Mouse (Mus musculus) hindbrain, embryonic 15.5 days (tissue): ENCODE data around the gene Gm6880. TPM values are rescaled to one million over a fixed set of nuclear protein-coding genes. Genes with fewer than 3 reads are reported as not detected.
"Not testable (repeated sequence)": the region's sequence is repeated elsewhere in the genome, so short reads cannot be mapped to it uniquely, and the experiment has no call there.

Source experiments
- ATAC-seq: fragments of 200-750 bp; cut with Nextera tagmentation; 2 replicates; pipeline ENCODE4 v1.8.0; 2017; ENCODE audit warnings: low read depth, moderate number of reproducible peaks, moderate TSS enrichment; ENCODE audit not compliant: low FRiP score
- H3K27ac ChIP-seq: fragments of 300-500 bp; sonication (generic); replicated peaks from 2 replicates; pipeline ENCODE4 v1.5.1; 2015; ENCODE audit warnings: mild to moderate bottlenecking, inconsistent platforms
- H3K27me3 ChIP-seq: fragments of 300-500 bp; sonication (generic); 2 replicates; pipeline ENCODE4 v1.6.1; 2015; ENCODE audit warnings: control low read depth, inconsistent platforms
- H3K36me3 ChIP-seq: fragments of 300-500 bp; sonication (generic); 2 replicates; pipeline ENCODE4 v1.6.1; 2015; ENCODE audit warnings: control low read depth, inconsistent platforms
- H3K4me1 ChIP-seq: fragments of 300-500 bp; sonication (generic); replicated peaks from 2 replicates; pipeline ENCODE4 v1.6.1; 2015; ENCODE audit warnings: control low read depth, inconsistent platforms
- H3K4me2 ChIP-seq: fragments of 300-500 bp; sonication (generic); 2 replicates; pipeline ENCODE4 v1.6.1; 2015; ENCODE audit warnings: moderate library complexity, mild to moderate bottlenecking, inconsistent platforms
- H3K4me3 ChIP-seq: fragments of 300-500 bp; sonication (generic); 2 replicates; pipeline ENCODE4 v1.5.1; 2015; ENCODE audit warnings: mild to moderate bottlenecking, inconsistent platforms
- H3K9ac ChIP-seq: fragments of 300-500 bp; sonication (generic); 2 replicates; pipeline ENCODE4 v1.6.1; 2015; ENCODE audit warnings: inconsistent platforms
- H3K9me3 ChIP-seq: fragments of 300-500 bp; sonication (generic); 2 replicates; pipeline ENCODE4 v1.6.1; 2016; ENCODE audit warnings: control low read depth, inconsistent platforms
- WGBS: fragments of 180-500 bp; shearing (Covaris S2); methylation state at CpG from one replicate; pipeline ENCODE4 v1.1.7; 2015; 5-methylcytosine and 5-hydroxymethylcytosine counted together
- polyA plus RNA-seq: library from polyadenylated mRNA; unstranded; fragments of >200 nt; fragmentation: Nextera tagmentation; extraction: Ambion mirVana; gene quantifications from 2 replicates; pipeline ENCODE4 v1.2.1, GENCODE M21; 2015

The Gm6880 gene
- not detected in 2 replicates for polyA plus RNA-seq

DNA sequence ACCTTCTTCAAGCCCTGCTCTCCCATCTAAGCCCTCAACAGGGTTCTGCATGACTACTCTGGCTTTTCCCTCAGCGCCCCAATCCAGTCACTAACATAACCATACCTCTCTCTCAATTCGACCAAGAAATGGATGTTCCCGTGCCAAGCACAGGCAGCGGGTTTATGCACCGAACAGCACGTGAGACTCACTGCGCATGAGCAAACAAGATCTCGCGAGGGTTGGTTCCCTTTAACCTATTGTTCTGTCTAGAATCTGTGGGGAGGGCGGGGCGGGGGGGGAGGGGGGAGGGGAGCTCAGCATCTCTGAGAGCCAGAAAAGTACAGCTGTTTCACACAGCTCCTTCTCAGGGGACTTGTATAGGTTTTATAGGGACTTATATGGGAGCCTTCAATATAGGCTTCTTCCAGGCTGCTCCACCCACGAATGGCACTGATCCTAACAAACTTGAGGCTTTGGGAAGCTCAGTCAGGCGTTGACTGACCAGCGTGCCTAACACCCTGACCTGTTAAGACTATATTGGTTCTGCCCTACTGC lies at the start of gene Gm6880:
Gene Gm6880, minus strand, starts transcription at position 51 of the 537 bp plus-strand sequence.
- H3K27me3 ChIP-seq, H3K4me3 ChIP-seq, H3K9me3 ChIP-seq, ATAC-seq, H3K36me3 ChIP-seq, H3K4me1 ChIP-seq, H3K4me2 ChIP-seq, H3K27ac ChIP-seq, H3K9ac ChIP-seq: not testable (repeated sequence)
- 73% methylated on average over 12 of the region's 14 CpGs for WGBS

DNA sequence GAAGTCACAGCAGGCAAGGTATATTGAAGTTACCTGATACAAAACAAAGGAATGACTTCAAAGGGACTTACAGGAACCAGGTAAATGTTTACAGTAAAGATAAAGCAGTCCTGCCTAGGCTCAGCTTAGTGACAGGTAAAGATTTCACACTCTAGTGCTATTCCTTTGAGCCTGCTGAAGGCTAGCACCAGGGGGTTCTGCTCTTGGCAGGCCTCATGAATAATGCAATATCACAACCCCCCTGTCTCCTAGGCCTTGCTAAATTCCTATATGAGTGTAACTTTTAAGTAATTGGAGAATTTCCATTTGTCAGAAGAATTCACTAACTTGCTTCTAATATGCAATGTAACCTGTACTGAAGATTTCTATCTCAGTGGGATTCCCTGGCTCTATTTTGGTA lies 36.3 kb upstream of the Gm6880 start:
- not testable (repeated sequence) for H3K9me3 ChIP-seq, H3K4me1 ChIP-seq, H3K9ac ChIP-seq, H3K4me2 ChIP-seq, ATAC-seq, H3K36me3 ChIP-seq, H3K27ac ChIP-seq, H3K27me3 ChIP-seq, H3K4me3 ChIP-seq

DNA sequence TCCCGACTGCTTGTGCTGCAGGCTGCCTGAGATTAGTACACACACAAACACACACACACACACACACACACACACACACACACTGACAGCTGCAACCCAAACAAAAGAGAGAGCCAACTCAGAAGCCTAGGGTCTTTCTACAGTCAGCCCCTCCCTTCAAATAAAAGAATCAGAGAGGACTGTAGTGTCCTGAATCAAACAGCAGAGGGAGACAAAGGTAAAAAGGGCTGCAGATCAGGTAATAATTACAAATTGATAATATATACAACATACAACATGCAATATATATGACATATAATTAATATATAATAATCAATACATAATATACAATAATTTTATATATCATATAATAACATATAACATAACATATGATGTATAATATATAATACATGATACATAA lies 15.9 kb upstream of the Gm6880 start:
- no peaks in the 10 kb centered on the region for H3K9me3 ChIP-seq
- 67% methylated on average over 1 of the region's 1 CpGs for WGBS
- no peak overlapping the region for H3K9ac ChIP-seq
- no peak for ATAC-seq
- H3K4me1 ChIP-seq = no peaks in the 10 kb centered on the region
- no peak overlapping the region for H3K27ac ChIP-seq
- H3K4me2 ChIP-seq = no peak overlapping the region
- no peaks in the 10 kb centered on the region for H3K27me3 ChIP-seq
- no peaks in the 10 kb centered on the region for H3K36me3 ChIP-seq
- H3K4me3 ChIP-seq = no peak overlapping the region

GRCm38 (mm10) chrX:74452773-74453172 lies 28.4 kb downstream of the Gm6880 start:
- no peaks in the 10 kb centered on the region for H3K4me1 ChIP-seq
- H3K9ac ChIP-seq = no peak overlapping the region
- no peaks in the 10 kb centered on the region for H3K9me3 ChIP-seq
- 14% methylated on average over 4 of the region's 4 CpGs for WGBS
- H3K36me3 ChIP-seq = no peaks in the 10 kb centered on the region
- H3K4me3 ChIP-seq = no peak overlapping the region
- ATAC-seq = peak; percentile 69
- no peaks in the 10 kb centered on the region for H3K27me3 ChIP-seq
- H3K27ac ChIP-seq = no peak overlapping the region
- no peak overlapping the region for H3K4me2 ChIP-seq

GRCm38 (mm10) chrX:74451157-74451912 lies 29.9 kb downstream of the Gm6880 start:
- H3K9me3 ChIP-seq = no peaks in the 10 kb centered on the region
- 78% methylated on average over 4 of the region's 4 CpGs for WGBS
- ATAC-seq = no peak
- no peak overlapping the region for H3K27ac ChIP-seq
- H3K27me3 ChIP-seq = no peaks in the 10 kb centered on the region
- no peaks in the 10 kb centered on the region for H3K4me1 ChIP-seq
- H3K36me3 ChIP-seq = no peaks in the 10 kb centered on the region
- H3K9ac ChIP-seq = no peak overlapping the region
- H3K4me2 ChIP-seq = no peak overlapping the region
- no peak overlapping the region for H3K4me3 ChIP-seq

Other genes starting within 250 kb of the Gm6880 start
- gene Flna, start 231.6 kb downstream of the Gm6880 start, polyA plus RNA-seq = 87.8 and 92.0 TPM in 2 replicates
- 14.5 and 16.7 TPM in 2 replicates for gene Emd, start 226.7 kb downstream of the Gm6880 start, polyA plus RNA-seq
- 396 and 404 TPM in 2 replicates for gene Rpl10, start 210.6 kb downstream of the Gm6880 start, polyA plus RNA-seq
- gene Taz, start 199.5 kb downstream of the Gm6880 start, polyA plus RNA-seq = 73.2 and 80.1 TPM in 2 replicates
- gene Dnase1l1, start 199.1 kb downstream of the Gm6880 start, polyA plus RNA-seq = 4.4 and 4.7 TPM in 2 replicates
- 284 and 300 TPM in 2 replicates for gene Atp6ap1, start 184.3 kb downstream of the Gm6880 start, polyA plus RNA-seq
- gene Gdi1, start 176.4 kb downstream of the Gm6880 start, polyA plus RNA-seq = 868 and 983 TPM in 2 replicates
- gene Fam50a, start 168.4 kb downstream of the Gm6880 start, polyA plus RNA-seq = 57.7 and 61.0 TPM in 2 replicates
- gene Plxna3, start 152.3 kb downstream of the Gm6880 start, polyA plus RNA-seq = 53.6 and 55.5 TPM in 2 replicates
- 73.4 and 75.9 TPM in 2 replicates for gene Lage3, start 127.8 kb downstream of the Gm6880 start, polyA plus RNA-seq
- 67.7 and 71.0 TPM in 2 replicates for gene Ubl4a, start 108.2 kb downstream of the Gm6880 start, polyA plus RNA-seq
- gene Slc10a3, start 108.0 kb downstream of the Gm6880 start, polyA plus RNA-seq = 7.7 and 8.4 TPM in 2 replicates
- gene Fam3a, start 88.1 kb downstream of the Gm6880 start, polyA plus RNA-seq = 34.2 and 37.5 TPM in 2 replicates
- 15.7 and 16.7 TPM in 2 replicates for gene Ikbkg, start 88.1 kb downstream of the Gm6880 start, polyA plus RNA-seq
- 46.3 and 53.2 TPM in 2 replicates for gene G6pdx, start 52.2 kb downstream of the Gm6880 start, polyA plus RNA-seq
- gene Olfr1326-ps1, start 93.5 kb upstream of the Gm6880 start, polyA plus RNA-seq = not detected in 2 replicates
- gene Olfr1325, start 111.3 kb upstream of the Gm6880 start, polyA plus RNA-seq = not detected in 2 replicates
- gene Gm5640, start 164.2 kb upstream of the Gm6880 start, polyA plus RNA-seq = 0.13 and 0.26 TPM in 2 replicates